Mouse (Mus musculus) myocyte (in vitro differentiated cells): ENCODE measurements at regions not wholly inside any gene's neighbourhood (a gene's known extent, or its start where the extent isn't known, plus 50 kb on each side); places are given as distances from the start of the nearest gene placed in this dataset.

Experiments used
- CEBPB ChIP-seq: IDR thresholded peaks from 2 replicates; pipeline ENCODE4 v1.6.1; 2011; ENCODE audit warnings: mild to moderate bottlenecking, moderate library complexity; ENCODE audit not compliant: poor library complexity, insufficient read depth, severe bottlenecking
- MAX ChIP-seq: IDR thresholded peaks from one replicate; pipeline ENCODE4 v1.6.1; 2011; ENCODE audit warnings: low read depth, mild to moderate bottlenecking, control low read depth
- POLR2A ChIP-seq: IDR thresholded peaks from one replicate; pipeline ENCODE4 v1.6.1; 2011; ENCODE audit warnings: low read depth, mild to moderate bottlenecking, control low read depth, moderate library complexity; ENCODE audit not compliant: insufficient read length
- TCF12 ChIP-seq: IDR thresholded peaks from one replicate; pipeline ENCODE4 v1.6.1; 2011; ENCODE audit warnings: mild to moderate bottlenecking, control low read depth; ENCODE audit not compliant: poor library complexity, insufficient read depth, severe bottlenecking
- USF1 ChIP-seq: IDR thresholded peaks from one replicate; pipeline ENCODE4 v1.6.1; 2011; ENCODE audit warnings: low read depth, mild to moderate bottlenecking, control low read depth, moderate library complexity

- TF ChIP-seq POLR2A (no peak), USF1 (no peak), TCF12 (no peak), MAX (no peak), CEBPB (no peak)
Observed at GRCm38 (mm10) chr16:79398476-79398875, 307.6 kb upstream of the Tmprss15 start.
